Mouse (Mus musculus) embryonic facial prominence, embryonic 12.5 days (tissue): ENCODE measurements around the gene Chmp5. TPM values are rescaled to one million over a fixed set of nuclear protein-coding genes. Genes with fewer than 3 reads are reported as not detected.

Experiments used
- ATAC-seq: fragments of 200-750 bp; cut with Nextera tagmentation; 2 replicates; pipeline ENCODE4 v1.8.0; 2017; ENCODE audit not compliant: insufficient number of reproducible peaks, insufficient read depth, low FRiP score, low TSS enrichment
- H3K27ac ChIP-seq: fragments of 300-500 bp; sonication (generic); 2 replicates; pipeline ENCODE4 v1.5.1; 2016; ENCODE audit warnings: mild to moderate bottlenecking
- H3K27me3 ChIP-seq: fragments of 300-500 bp; sonication (generic); 2 replicates; pipeline ENCODE4 v1.6.1; 2016; ENCODE audit warnings: mild to moderate bottlenecking, moderate library complexity
- H3K36me3 ChIP-seq: fragments of 300-500 bp; sonication (generic); 2 replicates; pipeline ENCODE4 v1.6.1; 2016; ENCODE audit warnings: mild to moderate bottlenecking
- H3K4me1 ChIP-seq: fragments of 300-500 bp; sonication (generic); 2 replicates; pipeline ENCODE4 v1.6.1; 2016
- H3K4me2 ChIP-seq: fragments of 300-500 bp; sonication (generic); replicated peaks from 2 replicates; pipeline ENCODE4 v1.6.1; 2016; ENCODE audit warnings: mild to moderate bottlenecking, moderate library complexity
- H3K4me3 ChIP-seq: fragments of 300-500 bp; sonication (generic); 2 replicates; pipeline ENCODE4 v1.5.1; 2016; ENCODE audit warnings: mild to moderate bottlenecking
- H3K9ac ChIP-seq: fragments of 300-500 bp; sonication (generic); 2 replicates; pipeline ENCODE4 v1.6.1; 2016; ENCODE audit warnings: mild to moderate bottlenecking, moderate library complexity
- H3K9me3 ChIP-seq: fragments of 300-500 bp; sonication (generic); 2 replicates; pipeline ENCODE4 v1.6.1; 2016; ENCODE audit warnings: mild to moderate bottlenecking, moderate library complexity
- WGBS: fragments of 180-500 bp; shearing (Covaris S2); methylation state at CpG from one replicate; pipeline ENCODE4 v1.1.7; 2016; 5-methylcytosine and 5-hydroxymethylcytosine counted together
- polyA plus RNA-seq: library from polyadenylated mRNA; unstranded; fragments of >200 nt; fragmentation: Nextera tagmentation; extraction: Ambion mirVana; gene quantifications from 2 replicates; pipeline ENCODE4 v1.2.1, GENCODE M21; 2016

The Chmp5 gene
- polyA plus RNA-seq, 1 experiment from 2014 or later, result 110 TPM

DNA sequence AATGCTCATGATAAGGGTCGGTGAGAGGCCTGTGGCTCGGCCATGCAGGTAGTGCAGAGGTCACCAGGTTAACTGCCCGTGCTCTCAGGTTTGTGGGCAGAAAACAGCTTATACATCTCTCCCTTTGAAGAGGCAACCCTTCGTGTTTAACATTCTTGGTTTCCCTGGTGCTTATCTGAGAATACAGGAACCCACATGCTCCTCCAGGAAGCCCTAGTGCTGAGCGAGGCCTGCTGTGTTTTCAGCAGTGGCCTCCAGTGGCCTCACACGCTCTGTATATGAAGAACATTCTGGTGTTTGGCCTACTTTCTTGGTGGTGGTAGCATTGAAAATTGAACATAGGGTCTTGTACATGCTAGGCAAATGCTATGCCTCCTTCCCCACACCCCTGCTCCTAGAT lies 7.7 kb downstream of the Chmp5 start:
- Histone ChIP-seq H3K36me3 (peaks cover 82% of the 10 kb centered on the region), H3K27ac (no peak overlapping the region), H3K4me2 (no peak overlapping the region), H3K4me3 (no peak overlapping the region), H3K4me1 (no peaks in the 10 kb centered on the region), H3K9ac (no peak overlapping the region), H3K27me3 (no peaks in the 10 kb centered on the region), H3K9me3 (no peaks in the 10 kb centered on the region)
- WGBS, result 94% methylated on average over 6 of the region's 6 CpGs
- ATAC-seq, result no peak

DNA sequence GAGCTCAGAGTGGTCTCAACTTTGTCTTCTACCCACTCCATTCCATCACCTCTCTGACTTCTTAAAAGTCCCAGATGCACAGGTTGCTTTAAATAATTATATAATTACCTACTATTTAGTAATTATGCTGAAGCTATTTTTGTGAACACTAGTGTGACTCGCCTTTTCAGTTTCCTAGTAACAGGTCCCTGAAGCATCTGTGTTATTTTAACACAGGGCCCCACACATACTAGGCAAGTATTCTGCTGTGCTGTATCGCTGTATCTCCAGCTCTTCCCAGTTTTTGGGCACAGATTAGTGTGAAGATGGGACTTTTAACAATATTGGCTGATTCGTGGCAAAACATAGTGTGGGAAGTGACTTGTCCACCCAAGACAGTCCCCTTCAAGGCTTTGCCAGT lies 15.3 kb downstream of the Chmp5 start:
- H3K9ac ChIP-seq, result no peak overlapping the region
- 79% methylated on average over 3 of the region's 3 CpGs for whole genome bisulfite sequencing
- H3K36me3 ChIP-seq, result peaks cover 70% of the 10 kb centered on the region
- H3K4me1 ChIP-seq, result no peaks in the 10 kb centered on the region
- no peak for ATAC-seq
- no peaks in the 10 kb centered on the region for H3K9me3 ChIP-seq
- no peak overlapping the region for H3K27ac ChIP-seq
- H3K4me3 ChIP-seq, result no peak overlapping the region
- H3K27me3 ChIP-seq, result no peaks in the 10 kb centered on the region
- no peak overlapping the region for H3K4me2 ChIP-seq

DNA sequence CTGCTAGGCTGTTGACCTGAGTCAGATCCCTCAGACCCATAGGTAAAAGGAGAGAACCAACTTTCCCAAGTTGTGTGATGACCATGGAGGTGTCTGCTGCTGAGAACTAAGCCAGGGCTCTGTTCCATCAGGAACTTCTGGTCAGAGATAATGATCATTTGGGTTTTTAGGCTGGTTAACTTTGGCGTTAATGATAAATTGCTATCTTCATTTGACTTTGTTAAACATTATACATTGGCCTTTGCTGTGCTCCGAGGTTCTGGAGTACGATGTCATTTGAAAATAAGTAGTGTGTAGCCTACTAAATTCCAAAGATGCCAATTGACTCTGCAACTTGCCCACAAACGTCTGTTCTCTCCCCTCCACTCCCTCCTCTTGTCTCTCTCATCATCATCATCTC lies 21.0 kb downstream of the Chmp5 start:
- 84% methylated on average over 4 of the region's 4 CpGs for WGBS
- Histone ChIP-seq H3K4me1 (peaks cover 16% of the 10 kb centered on the region; the same call in 1 of the 2 replicates), H3K4me3 (peak overlapping the region; percentile 98; the same call in 1 of the 2 replicates), H3K9me3 (no peaks in the 10 kb centered on the region), H3K27me3 (no peaks in the 10 kb centered on the region), H3K36me3 (peaks cover 24% of the 10 kb centered on the region), H3K9ac (no peak overlapping the region), H3K27ac (no peak overlapping the region), H3K4me2 (no peak overlapping the region)
- ATAC-seq, result no peak

DNA sequence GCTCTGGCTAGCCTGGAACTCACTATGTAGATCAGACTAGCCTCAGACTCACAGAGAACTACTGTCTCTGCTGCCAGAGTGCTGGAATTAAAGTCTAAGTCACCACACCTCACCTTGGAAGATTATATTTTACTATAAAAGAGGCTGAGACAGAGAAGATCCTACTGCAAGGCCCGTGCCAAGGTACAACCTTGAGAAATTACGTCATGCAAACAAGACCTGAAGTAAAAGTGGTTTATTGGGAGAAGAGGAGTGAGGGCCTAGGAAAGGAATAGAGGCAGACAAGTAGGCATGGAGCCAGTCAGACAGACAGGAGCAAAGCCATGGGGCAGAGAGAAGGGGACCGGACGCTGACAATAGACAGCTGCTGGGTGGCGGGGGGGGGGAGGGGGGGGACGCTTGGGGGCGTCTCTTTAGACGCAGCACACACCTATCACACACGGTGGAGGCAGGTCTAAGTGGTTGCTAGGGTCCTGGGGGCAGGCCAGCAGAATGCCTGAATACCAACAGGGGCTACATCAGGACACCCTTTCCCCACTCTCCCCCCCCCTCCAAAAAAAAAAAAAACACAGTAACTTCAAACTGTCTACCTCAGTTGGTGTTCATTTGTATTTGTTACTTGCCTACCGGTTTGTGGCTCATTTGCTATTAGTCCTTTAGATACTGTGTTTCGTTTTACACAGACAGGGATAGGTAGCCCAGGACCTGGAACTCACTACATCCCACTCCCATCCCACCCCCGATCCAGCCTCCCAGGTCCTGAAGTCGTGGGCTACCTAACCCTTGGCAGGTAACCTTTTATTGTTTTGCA lies 21.8 kb downstream of the Chmp5 start:
- ATAC-seq, result no peak
- WGBS, result 14% methylated on average over 10 of the region's 13 CpGs
- H3K36me3 ChIP-seq, result peaks cover 20% of the 10 kb centered on the region

DNA sequence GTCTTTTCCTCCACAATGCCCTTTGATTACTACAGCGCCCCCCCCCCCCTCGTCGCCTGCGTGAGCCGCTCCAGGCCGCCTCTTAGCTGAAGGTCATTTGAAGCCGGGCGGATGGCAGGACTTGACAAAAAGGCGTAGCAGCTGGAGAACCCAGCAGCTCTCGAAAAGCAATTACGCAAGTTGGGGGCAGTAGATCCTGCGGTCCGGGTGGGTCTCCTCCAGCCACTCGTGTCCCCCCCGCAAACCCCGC lies 22.3 kb downstream of the Chmp5 start:
- Histone ChIP-seq H3K9ac (peak overlapping the region; percentile 94), H3K9me3 (no peaks in the 10 kb centered on the region), H3K36me3 (peaks cover 16% of the 10 kb centered on the region), H3K27me3 (no peaks in the 10 kb centered on the region), H3K27ac (peak overlapping the region; percentile 94), H3K4me3 (peak overlapping the region; percentile 98), H3K4me1 (peaks cover 16% of the 10 kb centered on the region; the same call in 1 of the 2 replicates), H3K4me2 (peak overlapping the region; percentile 74)
- no peak for ATAC-seq
- WGBS, result 0% methylated on average over 16 of the region's 16 CpGs

More for the DNA sequence above, 21.8 kb downstream of the Chmp5 start:
- Histone ChIP-seq H3K9me3 (no peaks in the 10 kb centered on the region), H3K4me2 (peak overlapping the region; percentile 74), H3K4me1 (peaks cover 16% of the 10 kb centered on the region; the same call in 1 of the 2 replicates), H3K9ac (peak overlapping the region; percentile 94), H3K27me3 (no peaks in the 10 kb centered on the region), H3K27ac (peak overlapping the region; percentile 94), H3K4me3 (peak overlapping the region; percentile 98)

DNA sequence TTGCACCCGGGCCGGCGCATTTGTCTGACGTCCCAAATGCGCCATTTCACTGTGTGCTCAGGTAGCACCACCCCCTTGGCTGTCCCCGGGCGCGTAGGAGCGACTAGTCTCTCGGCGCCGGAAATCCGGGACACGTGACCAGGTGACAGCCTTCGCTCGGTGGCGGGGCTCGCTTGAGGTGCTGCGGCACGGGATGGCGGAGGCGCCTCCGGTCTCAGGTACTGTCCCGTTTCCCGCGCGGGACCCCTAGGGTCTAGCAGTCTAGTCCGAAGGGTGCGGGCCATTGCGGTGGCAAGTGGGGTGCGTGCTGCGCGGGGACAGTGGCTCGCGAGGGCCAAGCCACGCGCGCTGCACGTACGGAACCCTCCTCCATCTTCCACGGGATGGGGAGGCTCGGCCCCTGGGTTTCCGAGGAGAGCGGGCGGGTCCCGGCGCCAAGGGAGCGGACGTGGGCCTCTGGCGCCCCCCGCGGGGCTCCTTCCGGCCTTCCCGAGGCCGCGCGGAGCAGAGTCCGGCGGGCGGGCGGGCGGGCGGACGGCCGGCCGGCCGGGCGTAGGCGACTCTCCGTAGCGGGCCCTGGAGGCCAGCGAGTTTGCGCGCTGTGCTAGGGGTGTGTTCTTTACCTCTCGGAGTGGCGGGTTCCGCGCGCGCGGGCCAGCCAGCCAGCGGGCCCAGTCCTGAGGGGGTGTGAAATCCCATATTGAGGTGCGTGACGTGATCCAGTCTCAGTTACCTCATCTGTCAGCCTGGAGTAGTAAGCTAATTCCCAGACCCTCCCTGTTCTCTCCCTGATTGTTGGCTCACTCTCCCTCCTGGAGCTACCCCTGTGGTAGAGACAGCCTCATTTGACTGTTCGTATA lies 22.9 kb downstream of the Chmp5 start, which contains the start of gene Nfx1:
Nfx1 (plus strand) TSS at position 65 of the 860 bp plus-strand sequence.
- under 1% methylated on average over 76 of the region's 85 CpGs for WGBS
- peak within 1 kb of the TSS; percentile 74 for H3K4me2 ChIP-seq
- H3K4me1 ChIP-seq, result peaks cover 16% of the 10 kb centered on the region; the same call in 1 of the 2 replicates
- H3K4me3 ChIP-seq, result peak within 1 kb of the TSS; percentile 98
- H3K9ac ChIP-seq, result peak within 1 kb of the TSS; percentile 94
- peaks cover 11% of the 10 kb centered on the region for H3K36me3 ChIP-seq
- H3K9me3 ChIP-seq, result no peaks in the 10 kb centered on the region
- H3K27me3 ChIP-seq, result no peaks in the 10 kb centered on the region
- H3K27ac ChIP-seq, result peak within 1 kb of the TSS; percentile 94
- ATAC-seq, result peak; percentile 89

DNA sequence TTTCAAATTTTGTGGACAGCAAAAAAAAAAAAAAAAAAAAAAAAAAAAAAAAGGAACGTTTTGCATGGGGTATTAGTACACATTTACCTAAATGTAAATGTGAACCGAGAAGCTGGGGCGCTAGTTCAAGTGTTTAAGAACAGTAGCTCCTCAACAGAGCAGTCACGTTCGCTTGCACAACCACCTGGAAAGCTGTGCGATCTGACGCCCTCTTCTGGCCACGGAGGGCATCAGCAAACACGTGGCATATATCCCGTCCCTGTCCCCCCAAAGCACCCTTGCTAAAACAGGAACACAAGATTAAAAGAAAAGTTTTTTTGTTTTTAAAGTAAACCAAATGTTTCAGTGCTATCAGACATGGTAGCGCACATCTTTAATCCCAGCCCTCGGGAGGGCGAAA lies 23.5 kb downstream of the Chmp5 start:
- Histone ChIP-seq H3K4me2 (peak overlapping the region; percentile 74), H3K27ac (no peak overlapping the region), H3K36me3 (peaks cover 10% of the 10 kb centered on the region), H3K27me3 (no peaks in the 10 kb centered on the region), H3K9ac (no peak overlapping the region), H3K4me3 (peak overlapping the region; percentile 98), H3K9me3 (no peaks in the 10 kb centered on the region), H3K4me1 (peaks cover 16% of the 10 kb centered on the region; the same call in 1 of the 2 replicates)
- 25% methylated on average over 13 of the region's 13 CpGs for WGBS
- ATAC-seq, result no peak

DNA sequence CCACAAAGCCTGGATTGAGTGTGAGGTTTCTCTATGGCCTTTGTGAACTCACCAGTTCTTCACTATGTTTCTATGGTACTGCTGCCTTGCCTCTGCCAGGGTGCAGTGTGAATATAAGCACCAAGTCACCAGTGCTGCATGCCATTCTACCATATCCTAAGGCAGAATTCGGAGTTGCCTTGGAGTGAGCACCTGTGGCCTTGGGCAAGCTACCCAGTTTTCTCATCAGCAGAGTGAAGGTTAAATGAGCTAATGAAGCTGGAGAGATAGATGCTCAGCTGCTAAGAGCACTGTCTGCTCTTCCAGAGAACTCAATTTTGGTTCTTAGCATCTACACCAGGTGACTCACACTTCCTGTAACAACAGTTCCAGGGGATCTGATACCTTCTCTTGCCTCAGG lies 25.8 kb downstream of the Chmp5 start:
- H3K4me3 ChIP-seq, result no peak overlapping the region
- WGBS, result 91% methylated on average over 1 of the region's 1 CpGs
- no peak overlapping the region for H3K27ac ChIP-seq
- H3K36me3 ChIP-seq, result peaks cover 26% of the 10 kb centered on the region
- no peak overlapping the region for H3K9ac ChIP-seq
- H3K9me3 ChIP-seq, result no peaks in the 10 kb centered on the region
- H3K4me1 ChIP-seq, result peaks cover 16% of the 10 kb centered on the region; the same call in 1 of the 2 replicates
- ATAC-seq, result no peak
- no peaks in the 10 kb centered on the region for H3K27me3 ChIP-seq
- no peak overlapping the region for H3K4me2 ChIP-seq

DNA sequence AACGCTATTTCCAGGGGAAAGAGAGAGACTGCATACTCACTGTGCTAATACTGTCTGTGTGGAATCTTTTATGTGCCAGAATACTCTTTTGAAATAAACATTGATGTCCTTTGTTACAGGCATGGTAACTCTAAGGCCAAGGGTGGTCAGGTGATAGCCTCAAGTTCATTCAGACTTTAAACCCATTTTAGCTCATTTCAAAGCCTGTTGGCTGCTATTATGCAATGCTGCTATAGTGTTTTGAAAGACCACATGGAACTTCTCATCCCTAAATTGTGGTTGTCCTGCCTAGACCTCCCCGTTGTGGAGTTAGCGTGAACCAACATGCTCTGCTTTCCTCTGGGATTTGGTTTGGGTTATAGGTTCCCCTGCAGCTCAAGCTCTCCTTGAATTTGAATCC lies 27.5 kb downstream of the Chmp5 start:
- no peak for ATAC-seq
- Histone ChIP-seq H3K36me3 (peaks cover 41% of the 10 kb centered on the region), H3K4me3 (no peak overlapping the region)

DNA sequence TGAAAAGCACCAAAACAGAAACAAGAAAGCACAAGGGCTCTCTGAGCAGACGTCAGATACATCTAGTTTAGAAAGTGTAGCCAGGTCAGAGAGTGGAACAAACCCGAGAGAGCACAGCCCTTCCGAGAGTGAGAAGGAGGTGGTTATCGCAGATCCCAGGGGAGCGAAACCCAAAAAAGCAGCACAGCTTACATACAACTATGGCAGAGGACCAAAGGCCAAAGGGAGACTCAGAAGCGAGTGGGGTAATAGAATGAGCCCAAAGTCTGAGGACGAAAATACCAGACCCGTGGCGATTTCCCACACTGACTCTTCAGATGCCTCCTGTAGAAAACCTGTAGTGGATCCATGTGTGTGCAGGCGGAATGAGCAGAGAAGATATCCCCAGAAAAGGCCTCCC lies 28.4 kb downstream of the Chmp5 start:
- no peak overlapping the region for H3K27ac ChIP-seq
- H3K36me3 ChIP-seq, result peaks cover 51% of the 10 kb centered on the region
- ATAC-seq, result no peak
- H3K9me3 ChIP-seq, result no peaks in the 10 kb centered on the region
- H3K4me2 ChIP-seq, result no peak overlapping the region
- H3K4me3 ChIP-seq, result no peak overlapping the region
- peaks cover 9% of the 10 kb centered on the region; the same call in 1 of the 2 replicates for H3K4me1 ChIP-seq
- H3K9ac ChIP-seq, result no peak overlapping the region
- 88% methylated on average over 10 of the region's 10 CpGs for WGBS
- no peaks in the 10 kb centered on the region for H3K27me3 ChIP-seq

More for the DNA sequence above, 27.5 kb downstream of the Chmp5 start:
- no peaks in the 10 kb centered on the region for H3K9me3 ChIP-seq
- 92% methylated on average over 3 of the region's 3 CpGs for WGBS
- H3K27me3 ChIP-seq, result no peaks in the 10 kb centered on the region
- no peak overlapping the region for H3K4me2 ChIP-seq
- no peak overlapping the region for H3K27ac ChIP-seq
- H3K4me1 ChIP-seq, result peaks cover 9% of the 10 kb centered on the region; the same call in 1 of the 2 replicates
- H3K9ac ChIP-seq, result no peak overlapping the region

DNA sequence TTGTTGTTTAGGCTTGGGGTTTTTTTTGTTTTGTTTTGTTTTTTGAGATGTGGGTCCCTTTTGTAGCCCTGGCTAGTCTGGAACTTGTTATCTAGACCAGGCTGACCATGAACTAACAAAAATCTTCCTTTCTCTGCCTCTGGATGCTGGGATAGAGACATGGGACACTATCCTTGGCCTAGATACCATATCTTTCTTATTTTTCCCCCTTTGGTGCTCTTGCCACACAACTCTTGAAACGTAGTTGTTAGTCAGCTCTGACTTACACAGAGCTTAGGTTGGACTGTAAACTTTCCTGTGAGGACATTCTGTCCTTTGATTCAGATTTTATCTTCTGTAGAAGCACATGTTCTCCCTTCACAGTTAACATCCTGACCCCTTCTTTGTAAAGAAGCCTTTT lies 31.2 kb downstream of the Chmp5 start:
- no peak overlapping the region for H3K4me3 ChIP-seq
- H3K4me1 ChIP-seq, result no peaks in the 10 kb centered on the region
- no peaks in the 10 kb centered on the region for H3K9me3 ChIP-seq
- no peaks in the 10 kb centered on the region for H3K27me3 ChIP-seq
- H3K36me3 ChIP-seq, result peaks cover 52% of the 10 kb centered on the region
- WGBS, result 92% methylated on average over 1 of the region's 1 CpGs
- H3K27ac ChIP-seq, result no peak overlapping the region
- no peak overlapping the region for H3K4me2 ChIP-seq
- H3K9ac ChIP-seq, result no peak overlapping the region
- ATAC-seq, result no peak

DNA sequence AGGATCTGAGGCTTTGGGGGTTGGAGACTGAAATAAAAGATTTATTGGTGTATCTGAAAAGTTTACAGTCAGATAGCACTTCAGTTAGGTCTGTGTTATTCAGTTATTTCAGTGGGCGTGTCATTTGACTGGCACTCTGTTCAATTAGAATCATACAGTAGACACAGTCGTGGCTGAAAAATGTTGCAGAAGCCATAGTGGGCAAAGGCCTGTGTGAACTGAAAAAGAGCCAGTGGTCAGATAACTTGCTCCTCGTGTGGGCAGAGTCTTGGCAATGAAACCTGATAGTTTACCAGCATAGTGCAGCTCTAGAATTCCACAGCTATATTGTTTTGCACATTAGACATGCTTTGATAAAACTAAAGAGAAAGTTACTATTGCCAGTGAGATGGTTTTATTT lies 34.3 kb downstream of the Chmp5 start:
- WGBS, result 68% methylated on average over 3 of the region's 3 CpGs
- no peak for ATAC-seq
- Histone ChIP-seq H3K9me3 (no peaks in the 10 kb centered on the region), H3K4me3 (no peak overlapping the region), H3K4me2 (no peak overlapping the region), H3K9ac (no peak overlapping the region), H3K27me3 (no peaks in the 10 kb centered on the region), H3K27ac (no peak overlapping the region), H3K4me1 (no peaks in the 10 kb centered on the region), H3K36me3 (peaks cover 65% of the 10 kb centered on the region)
